Mouse (Mus musculus) E14TG2a.4 (cell line): ENCODE results near the gene Pnrc1.
A peak's percentile ranks its signal among the peaks of the same experiment; 100 is the strongest.
"Not testable (repeated sequence)": the region's sequence is repeated elsewhere in the genome, so short reads cannot be mapped to it uniquely, and the experiment has no call there.

Experiments used
- H3K27me3 ChIP-seq: 2 replicates; pipeline ENCODE4 v1.6.1; 2014; ENCODE audit warnings: low read length, control low read depth; ENCODE audit not compliant: insufficient read depth
- H3K36me3 ChIP-seq: 2 replicates; pipeline ENCODE4 v1.6.1; 2014; ENCODE audit warnings: low read length, control low read depth; ENCODE audit not compliant: insufficient read depth
- H3K4me1 ChIP-seq: replicated peaks from 2 replicates; pipeline ENCODE4 v1.6.1; 2014; ENCODE audit warnings: low read depth, low read length, control low read depth
- H3K4me3 ChIP-seq: replicated peaks from 2 replicates; pipeline ENCODE4 v1.5.1; 2014; ENCODE audit warnings: mild to moderate bottlenecking, low read length
- H3K9me3 ChIP-seq: 2 replicates; pipeline ENCODE4 v1.6.1; 2014; ENCODE audit warnings: low read length, control low read depth
- CTCF ChIP-seq: conservative IDR thresholded peaks from 2 replicates; pipeline ENCODE4 v1.5.1; 2014; ENCODE audit warnings: low read length
- NANOG ChIP-seq: IDR thresholded peaks from 2 replicates; pipeline ENCODE4 v1.6.1; 2014; ENCODE audit warnings: borderline replicate concordance, low read length, mixed read lengths
- POU5F1 ChIP-seq: IDR thresholded peaks from 2 replicates; pipeline ENCODE4 v1.6.1; 2014; ENCODE audit warnings: low read length, borderline replicate concordance

Pnrc1 gene

GRCm38 (mm10) chr4:33307146-33307545 lies 17.2 kb upstream of the Pnrc1 start:
- TF ChIP-seq POU5F1 (no peak), CTCF (0 out of 2 replicates have a peak, but pooled peaks have one; percentile 7), NANOG (no peak)
- Histone ChIP-seq H3K9me3 (peaks cover 27% of the 10 kb centered on the region), H3K4me3 (peak overlapping the region; percentile 0; the same call in 1 of the 2 replicates), H3K36me3 (peaks cover 9% of the 10 kb centered on the region), H3K27me3 (no peaks in the 10 kb centered on the region), H3K4me1 (peaks cover 39% of the 10 kb centered on the region)

- TF ChIP-seq NANOG: no peak
- no peak for TF ChIP-seq CTCF
- no peak for TF ChIP-seq POU5F1
- H3K27me3 ChIP-seq: no peaks in the 10 kb centered on the region
- peaks cover 5% of the 10 kb centered on the region; the same call in 1 of the 2 replicates for H3K36me3 ChIP-seq
- H3K4me1 ChIP-seq: peaks cover 11% of the 10 kb centered on the region
- peaks cover 63% of the 10 kb centered on the region for H3K9me3 ChIP-seq
- H3K4me3 ChIP-seq: no peak overlapping the region
These were observed 13.1 kb upstream of the Pnrc1 start for GRCm38 (mm10) chr4:33303057-33303456.

- H3K4me1 ChIP-seq, H3K36me3 ChIP-seq, H3K4me3 ChIP-seq, H3K27me3 ChIP-seq: not testable (repeated sequence)
- peaks cover 63% of the 10 kb centered on the region for H3K9me3 ChIP-seq
These were observed 11.1 kb upstream of the Pnrc1 start for GRCm38 (mm10) chr4:33300891-33301665.

DNA sequence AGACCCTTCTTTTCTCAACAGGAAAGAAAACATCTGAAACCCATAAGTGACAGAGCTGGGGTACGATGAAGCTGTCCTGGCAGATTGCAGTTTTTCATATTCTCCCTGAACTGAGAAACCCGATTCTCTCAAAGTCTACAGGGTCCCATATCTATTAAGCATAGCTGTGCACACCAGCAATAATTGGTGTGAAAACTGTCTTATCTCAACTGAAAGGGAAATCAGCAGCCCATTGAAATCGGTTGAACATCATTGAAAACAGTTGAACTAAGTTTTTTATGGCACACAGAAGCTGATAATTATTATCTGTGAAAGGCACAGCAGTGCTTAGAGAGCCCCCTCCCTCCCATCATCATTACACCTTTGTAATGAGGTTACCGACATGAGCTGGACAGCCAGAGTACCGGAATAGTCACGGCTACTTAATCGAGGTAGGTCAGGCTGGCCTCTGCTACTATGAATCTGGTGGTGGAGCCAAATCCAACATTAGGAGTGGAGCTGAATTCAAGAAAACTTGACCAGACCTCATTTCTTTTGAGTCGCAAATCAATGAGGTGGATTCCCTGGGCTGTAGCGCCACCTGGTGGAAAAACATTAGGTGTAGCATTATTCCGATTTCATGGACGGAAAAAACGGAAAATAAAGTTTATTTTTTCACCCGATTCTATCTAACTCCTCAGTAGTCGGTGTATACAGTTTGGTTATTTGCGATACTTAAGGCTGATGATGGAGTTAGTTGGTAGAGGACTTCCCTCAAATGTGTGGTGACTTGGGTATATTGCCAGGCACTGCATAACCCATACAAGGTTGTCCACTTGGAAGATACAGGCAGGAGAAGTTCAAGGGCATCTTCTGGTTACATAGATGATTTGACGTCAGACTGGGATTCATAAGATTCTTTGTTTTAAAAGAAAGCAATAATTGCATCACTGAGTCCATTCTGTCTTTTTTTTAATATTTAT lies 2.7 kb upstream of the Pnrc1 start:
- Histone ChIP-seq H3K36me3 (no peaks in the 10 kb centered on the region), H3K9me3 (peaks cover 4% of the 10 kb centered on the region; the same call in 1 of the 2 replicates)

GRCm38 (mm10) chr4:33290878-33291277 lies 915 bp upstream of the Pnrc1 start:
- 0 out of 2 replicates have a peak, but pooled peaks cover 5% of the 10 kb centered on the region for H3K4me1 ChIP-seq
- H3K4me3 ChIP-seq: no peak overlapping the region
- H3K36me3 ChIP-seq: no peaks in the 10 kb centered on the region
- 0 out of 2 replicates have a peak, but pooled peaks cover 4% of the 10 kb centered on the region for H3K9me3 ChIP-seq
- TF ChIP-seq NANOG: no peak
- TF ChIP-seq POU5F1: no peak
- TF ChIP-seq CTCF: no peak
- H3K27me3 ChIP-seq: peaks cover 14% of the 10 kb centered on the region

More for the DNA sequence above, 2.7 kb upstream of the Pnrc1 start:
- Histone ChIP-seq H3K4me3 (no peak overlapping the region), H3K27me3 (peaks cover 14% of the 10 kb centered on the region), H3K4me1 (peaks cover 12% of the 10 kb centered on the region)
- TF ChIP-seq CTCF: peak; percentile 59
- TF ChIP-seq NANOG: no peak
- TF ChIP-seq POU5F1: no peak

DNA sequence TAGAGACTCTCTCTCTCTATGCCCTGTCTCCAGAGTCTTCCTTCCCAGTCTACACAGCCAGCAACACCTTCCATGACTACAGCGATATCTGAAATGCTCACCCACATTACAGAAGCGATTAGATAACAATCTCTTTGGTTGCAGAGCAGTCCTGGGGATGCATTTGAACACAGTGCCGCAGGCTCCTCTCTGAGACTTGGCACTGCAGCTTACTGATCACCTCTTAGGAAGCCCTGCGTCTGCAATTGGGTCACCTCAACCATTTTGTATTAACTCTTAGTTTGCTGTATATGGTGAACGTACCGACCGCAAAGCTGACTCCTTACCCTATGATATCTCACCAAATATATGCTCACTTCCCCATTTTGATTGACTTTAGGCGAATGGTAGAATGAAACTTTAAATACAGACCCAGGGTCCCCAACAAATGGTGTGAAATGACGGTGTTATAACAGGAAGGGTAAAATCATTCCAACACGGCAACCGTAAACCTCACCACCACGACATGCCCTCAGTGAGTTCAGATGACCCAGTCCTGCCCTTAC lies 785 bp downstream of the Pnrc1 start:
- H3K36me3 ChIP-seq: no peaks in the 10 kb centered on the region
- peaks cover 14% of the 10 kb centered on the region for H3K27me3 ChIP-seq
- no peaks in the 10 kb centered on the region for H3K4me1 ChIP-seq
- H3K4me3 ChIP-seq: no peak overlapping the region
- H3K9me3 ChIP-seq: 0 out of 2 replicates have a peak, but pooled peaks cover 4% of the 10 kb centered on the region
- TF ChIP-seq NANOG (no peak), CTCF (no peak), POU5F1 (no peak)

- H3K4me3 ChIP-seq: no peak overlapping the region
- no peak for TF ChIP-seq POU5F1
- no peak for TF ChIP-seq NANOG
- no peak for TF ChIP-seq CTCF
These were observed 4.5 kb downstream of the Pnrc1 start for GRCm38 (mm10) chr4:33285448-33285847.

More at GRCm38 (mm10) chr4:33285448-33285847, 4.5 kb downstream of the Pnrc1 start:
- H3K36me3 ChIP-seq: no peaks in the 10 kb centered on the region
- no peaks in the 10 kb centered on the region for H3K27me3 ChIP-seq
- H3K4me1 ChIP-seq: no peaks in the 10 kb centered on the region
- no peaks in the 10 kb centered on the region for H3K9me3 ChIP-seq
